Mouse (Mus musculus): ENCODE measurements around the gene Kcnb1. TPM values are rescaled to one million over a fixed set of nuclear protein-coding genes. Genes with fewer than 3 reads are reported as not detected.

Kcnb1 gene
- polyA plus RNA-seq, 1 experiment = 1.3 TPM

DNA sequence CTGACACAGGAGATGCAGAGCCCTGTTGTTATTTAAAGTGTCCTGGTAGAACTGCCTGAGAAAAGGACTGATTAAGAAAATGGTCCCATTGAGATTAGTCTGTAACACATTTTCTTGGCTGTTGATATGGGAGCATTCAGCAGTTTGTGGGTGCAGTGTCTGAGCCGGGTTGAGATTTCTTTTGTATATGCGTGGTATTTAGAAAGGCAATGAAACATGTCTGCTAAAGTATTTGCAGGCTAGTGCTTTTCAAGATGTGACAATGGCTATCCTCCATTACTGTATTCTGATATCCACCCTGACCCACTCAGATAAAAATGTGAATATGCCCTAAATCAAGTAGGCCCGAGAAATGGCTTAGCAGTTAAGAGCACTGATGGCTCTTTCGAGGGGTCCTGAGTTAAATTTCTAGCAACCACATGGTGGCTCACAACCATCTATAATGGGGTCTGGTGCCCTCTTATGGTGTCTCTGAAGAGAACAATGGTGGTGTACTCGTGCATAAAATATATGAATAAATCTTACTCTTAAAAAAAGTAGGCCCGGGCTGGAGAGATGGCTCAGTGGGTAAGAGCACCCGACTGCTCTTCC is 126.0 kb downstream of the Kcnb1 start:
- Histone ChIP-seq H3K36me3 (ENCODE audit: control insufficient read depth, insufficient read depth, low read length) (peaks cover 15% of the 10 kb centered on the region), H3K27ac (ENCODE audit: insufficient read depth, low read length) (no peak overlapping the region), H3K4me3 (ENCODE audit: extremely low read depth, insufficient read depth, insufficient read length) (peak overlapping the region; percentile 92; the same call in 1 of the 2 replicates), H3K4me1 (ENCODE audit: control insufficient read depth, insufficient read depth, insufficient read length) (peaks cover 24% of the 10 kb centered on the region), H3K27me3 (ENCODE audit: control insufficient read depth, insufficient read depth, low read length) (no peaks in the 10 kb centered on the region)
- no peak for DNase-seq (ENCODE audit: low read depth in 1 of 2, low spot score in 2 of 2)
- 7% methylated on average over 7 of the region's 7 CpGs for WGBS
- TF ChIP-seq CTCF (IDR thresholded peaks at IDR 0.05; ENCODE audit: extremely low read depth, insufficient read depth, insufficient read length, insufficient replicate concordance) (no peak), POLR2A (IDR thresholded peaks at IDR 0.05; ENCODE audit: low read depth, low read length) (no peak)

DNA sequence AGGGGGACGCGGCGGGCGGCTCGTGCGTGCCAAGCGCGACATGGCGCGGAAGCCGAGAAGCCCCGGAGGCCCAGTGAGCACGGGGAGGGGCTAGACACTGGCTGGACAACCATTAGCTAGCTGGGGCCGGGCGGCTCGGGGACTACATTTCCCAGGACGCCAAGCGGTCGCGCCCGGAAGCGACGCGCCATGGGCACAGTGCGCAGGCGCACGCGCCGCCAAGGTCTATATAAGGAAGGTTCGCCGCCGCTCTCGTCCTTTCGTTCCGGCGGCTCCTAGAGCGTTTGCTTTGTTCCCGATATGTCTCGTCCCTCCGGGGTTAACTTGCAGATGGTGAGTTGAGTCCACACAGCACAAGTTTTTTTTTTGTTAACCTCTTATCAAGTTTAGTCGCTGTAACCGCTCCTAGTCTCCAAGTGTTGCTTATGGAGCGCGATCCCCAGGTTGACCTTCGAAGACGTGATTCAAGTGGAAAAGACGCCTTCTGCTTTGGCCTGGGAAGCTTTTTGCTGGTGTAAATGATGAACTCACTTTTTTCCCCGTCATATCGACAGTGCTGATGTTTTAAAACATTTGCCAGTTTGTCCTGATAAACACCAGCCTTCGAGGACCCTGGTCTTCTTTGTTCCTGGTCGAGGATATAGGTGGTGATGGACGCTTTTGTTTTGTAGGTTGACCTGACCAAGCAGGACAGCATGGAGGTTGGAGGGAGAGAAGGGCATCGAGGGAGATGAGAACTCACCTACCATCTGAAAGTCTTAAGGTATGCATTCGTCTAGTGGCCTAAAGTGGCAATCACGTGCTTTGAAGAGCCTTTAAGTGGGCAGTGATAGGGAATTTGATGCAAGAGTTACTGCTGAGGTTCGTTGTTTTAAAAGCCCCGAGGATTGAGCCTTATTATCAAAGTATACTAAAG is 126.7 kb downstream of the Kcnb1 start, which contains the start of gene Znfx1:
Gene Znfx1 (minus strand): TSS at position 51 of the 916 bp plus-strand sequence.
- no peaks in the 10 kb centered on the region for H3K27me3 ChIP-seq (ENCODE audit: control insufficient read depth, insufficient read depth, low read length)
- H3K4me3 ChIP-seq (ENCODE audit: extremely low read depth, insufficient read depth, insufficient read length) = peak within 1 kb of the TSS; percentile 92
- H3K4me1 ChIP-seq (ENCODE audit: control insufficient read depth, insufficient read depth, insufficient read length) = peaks cover 24% of the 10 kb centered on the region
- TF ChIP-seq POLR2A (IDR thresholded peaks at IDR 0.05; ENCODE audit: low read depth, low read length) (peak; percentile 100), CTCF (IDR thresholded peaks at IDR 0.05; ENCODE audit: extremely low read depth, insufficient read depth, insufficient read length, insufficient replicate concordance) (no peak)
- peak; percentile 90 to 91 for DNase-seq (ENCODE audit: low read depth in 1 of 2, low spot score in 2 of 2)
- under 1% methylated on average over 57 of the region's 57 CpGs for WGBS
- H3K36me3 ChIP-seq (ENCODE audit: control insufficient read depth, insufficient read depth, low read length) = peaks cover 15% of the 10 kb centered on the region
- H3K27ac ChIP-seq (ENCODE audit: insufficient read depth, low read length) = peak within 1 kb of the TSS; percentile 89

DNA sequence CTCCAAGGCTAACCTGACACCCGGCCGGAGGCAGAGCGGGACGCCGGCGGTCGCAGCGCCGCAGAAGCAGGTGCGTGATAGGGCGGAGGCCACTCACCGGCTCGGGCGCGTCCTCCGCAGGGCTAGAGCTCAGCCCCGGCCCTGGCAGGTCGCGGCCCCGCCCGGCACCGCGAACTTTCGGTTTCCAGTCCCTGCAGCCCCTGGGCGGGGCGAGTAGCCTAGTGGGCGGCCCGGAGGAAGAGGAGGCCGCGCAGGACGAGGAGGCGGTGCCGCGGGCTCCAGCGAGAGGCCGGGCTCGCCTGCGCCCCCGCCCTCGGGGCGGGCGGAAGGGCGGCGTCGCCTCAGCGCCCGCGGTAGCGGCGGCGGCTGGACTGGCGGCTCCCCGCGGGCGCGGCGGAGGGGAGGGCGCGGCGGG is 127.5 kb downstream of the Kcnb1 start:
- Histone ChIP-seq H3K4me3 (ENCODE audit: extremely low read depth, insufficient read depth, insufficient read length) (peak overlapping the region; percentile 92), H3K4me1 (ENCODE audit: control insufficient read depth, insufficient read depth, insufficient read length) (peaks cover 20% of the 10 kb centered on the region), H3K27me3 (ENCODE audit: control insufficient read depth, insufficient read depth, low read length) (no peaks in the 10 kb centered on the region), H3K27ac (ENCODE audit: insufficient read depth, low read length) (peak overlapping the region; percentile 89), H3K36me3 (ENCODE audit: control insufficient read depth, insufficient read depth, low read length) (peaks cover 15% of the 10 kb centered on the region)
- WGBS = 1% methylated on average over 32 of the region's 60 CpGs
- no peak for TF ChIP-seq CTCF (IDR thresholded peaks at IDR 0.05; ENCODE audit: extremely low read depth, insufficient read depth, insufficient read length, insufficient replicate concordance)
- peak; percentile 87 for TF ChIP-seq POLR2A (IDR thresholded peaks at IDR 0.05; ENCODE audit: low read depth, low read length)
- DNase-seq (ENCODE audit: low read depth in 1 of 2, low spot score in 2 of 2) = peak; percentile 92 to 97

DNA sequence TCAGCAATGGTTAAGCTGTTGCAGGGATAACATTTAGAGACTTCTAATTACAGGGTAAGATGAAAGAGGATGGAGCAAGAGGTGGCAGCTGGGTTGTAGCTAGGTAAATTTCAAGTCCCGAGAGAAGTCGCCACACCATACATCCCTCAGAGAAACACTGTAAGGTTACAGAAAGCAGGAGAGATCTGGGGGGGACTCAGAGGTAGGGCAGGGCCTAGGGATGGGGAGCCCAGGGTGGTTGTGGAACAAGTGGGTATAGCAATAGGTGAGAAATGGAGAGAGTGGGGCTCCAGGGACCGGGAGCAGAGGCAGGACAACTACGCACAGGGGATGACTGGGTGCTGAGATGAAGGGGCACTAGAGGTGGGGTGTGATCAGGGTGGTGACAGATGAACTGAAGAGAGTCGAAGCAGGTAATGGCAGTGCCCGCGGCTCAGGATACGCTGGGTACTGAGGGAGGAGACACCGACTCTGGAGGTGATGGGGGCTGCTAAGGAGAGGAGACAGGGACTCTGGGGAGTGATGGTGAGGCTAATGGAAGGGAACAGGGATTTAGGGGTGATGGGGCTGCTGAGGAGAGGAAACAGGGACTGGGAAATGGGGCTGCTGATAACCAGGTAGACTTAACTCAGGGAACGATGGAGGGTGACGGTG is 128.4 kb downstream of the Kcnb1 start:
- 12% methylated on average over 11 of the region's 11 CpGs for WGBS
- Histone ChIP-seq H3K4me1 (ENCODE audit: control insufficient read depth, insufficient read depth, insufficient read length) (peaks cover 15% of the 10 kb centered on the region), H3K36me3 (ENCODE audit: control insufficient read depth, insufficient read depth, low read length) (peaks cover 20% of the 10 kb centered on the region), H3K27me3 (ENCODE audit: control insufficient read depth, insufficient read depth, low read length) (no peaks in the 10 kb centered on the region), H3K27ac (ENCODE audit: insufficient read depth, low read length) (peak overlapping the region; percentile 88; the same call in 1 of the 2 replicates), H3K4me3 (ENCODE audit: extremely low read depth, insufficient read depth, insufficient read length) (peak overlapping the region; percentile 92)
- DNase-seq (ENCODE audit: low read depth in 1 of 2, low spot score in 2 of 2) = no peak
- TF ChIP-seq POLR2A (IDR thresholded peaks at IDR 0.05; ENCODE audit: low read depth, low read length) (no peak), CTCF (IDR thresholded peaks at IDR 0.05; ENCODE audit: extremely low read depth, insufficient read depth, insufficient read length, insufficient replicate concordance) (no peak)

DNA sequence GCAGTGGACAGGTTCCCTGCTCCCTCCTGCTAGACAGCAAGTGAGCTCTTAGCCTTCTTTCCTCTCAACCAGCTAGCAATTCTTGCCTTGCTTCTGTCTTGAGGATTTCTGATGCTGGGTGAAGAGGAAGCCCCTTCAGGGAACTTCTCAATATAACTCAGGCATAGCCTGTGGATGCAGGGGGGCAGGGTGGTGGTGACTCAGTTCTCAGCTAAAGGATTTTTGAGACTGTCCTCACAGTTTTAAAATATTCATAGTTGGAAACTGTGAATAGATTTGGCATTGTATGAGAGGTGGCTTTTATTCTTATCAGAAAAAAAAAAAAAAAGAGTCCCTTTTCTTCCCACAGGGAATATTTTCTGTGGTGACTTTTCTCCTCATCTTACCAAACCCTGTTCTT is 129.2 kb downstream of the Kcnb1 start:
- peaks cover 23% of the 10 kb centered on the region for H3K36me3 ChIP-seq (ENCODE audit: control insufficient read depth, insufficient read depth, low read length)
- peak overlapping the region; percentile 31 for H3K27ac ChIP-seq (ENCODE audit: insufficient read depth, low read length)
- H3K4me1 ChIP-seq (ENCODE audit: control insufficient read depth, insufficient read depth, insufficient read length) = peaks cover 15% of the 10 kb centered on the region
- H3K4me3 ChIP-seq (ENCODE audit: extremely low read depth, insufficient read depth, insufficient read length) = no peak overlapping the region
- DNase-seq (ENCODE audit: low read depth in 1 of 2, low spot score in 2 of 2) = no peak
- H3K27me3 ChIP-seq (ENCODE audit: control insufficient read depth, insufficient read depth, low read length) = no peaks in the 10 kb centered on the region
- TF ChIP-seq POLR2A (IDR thresholded peaks at IDR 0.05; ENCODE audit: low read depth, low read length) (no peak), CTCF (IDR thresholded peaks at IDR 0.05; ENCODE audit: extremely low read depth, insufficient read depth, insufficient read length, insufficient replicate concordance) (no peak)

DNA sequence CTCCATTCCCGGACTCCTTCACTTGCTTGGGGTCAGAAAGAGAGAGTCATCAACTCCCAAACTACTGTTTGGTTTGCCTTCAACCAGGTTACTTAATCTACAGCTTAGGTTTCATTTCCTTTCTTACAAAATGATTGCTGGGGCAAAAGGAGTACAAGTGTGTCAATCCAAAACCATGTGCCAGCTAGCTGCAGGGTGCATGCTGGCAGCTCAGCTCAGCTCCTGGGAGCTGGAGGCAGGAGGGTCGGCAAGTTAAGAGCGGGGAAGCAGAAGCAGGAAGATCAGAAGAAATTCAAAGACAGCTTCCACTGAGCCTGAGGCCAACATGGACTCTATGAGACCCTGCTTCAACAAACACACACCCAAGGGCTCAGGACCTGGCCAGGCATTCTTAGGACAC is 129.6 kb downstream of the Kcnb1 start:
- H3K27me3 ChIP-seq (ENCODE audit: control insufficient read depth, insufficient read depth, low read length) = no peaks in the 10 kb centered on the region
- DNase-seq (ENCODE audit: low read depth in 1 of 2, low spot score in 2 of 2) = no peak
- H3K27ac ChIP-seq (ENCODE audit: insufficient read depth, low read length) = peak overlapping the region; percentile 31
- TF ChIP-seq POLR2A (IDR thresholded peaks at IDR 0.05; ENCODE audit: low read depth, low read length) (no peak), CTCF (IDR thresholded peaks at IDR 0.05; ENCODE audit: extremely low read depth, insufficient read depth, insufficient read length, insufficient replicate concordance) (no peak)
- peaks cover 23% of the 10 kb centered on the region for H3K36me3 ChIP-seq (ENCODE audit: control insufficient read depth, insufficient read depth, low read length)
- 74% methylated on average over 3 of the region's 3 CpGs for WGBS
- no peak overlapping the region for H3K4me3 ChIP-seq (ENCODE audit: extremely low read depth, insufficient read depth, insufficient read length)
- peaks cover 15% of the 10 kb centered on the region for H3K4me1 ChIP-seq (ENCODE audit: control insufficient read depth, insufficient read depth, insufficient read length)

Data from spleen, adult 2 months (tissue).